In genomic region chr5:107987835-107988251, GRCm38 (mm10) we compare ENCODE assay signal across 8 mouse cellular contexts. TPM values are rescaled to one million over a fixed set of nuclear protein-coding genes. Genes with fewer than 3 reads are reported as not detected.
DNase-seq lines count a peak whose midpoint lies in the region; ATAC-seq and TF ChIP-seq lines count a peak whose summit lies in the region.

No protein-coding gene starts in this region.

- H3K27me3 ChIP-seq in kidney, embryonic 15.5 days, result no peaks in the 10 kb centered on the region
- no peaks in the 10 kb centered on the region for H3K27me3 ChIP-seq in forebrain, embryonic 16.5 days (replicated peaks; ENCODE audit: control insufficient read depth, insufficient read depth, low read length)
- H3K27me3 ChIP-seq in liver, adult 2 months (ENCODE audit: control insufficient read depth, insufficient read depth, low read length), result no peaks in the 10 kb centered on the region
- no peaks in the 10 kb centered on the region for H3K27me3 ChIP-seq in neural tube, embryonic 11.5 days (ENCODE audit: control insufficient read depth, insufficient read depth, low read length)

- peak overlapping the region; percentile 93 for H3K4me2 ChIP-seq in kidney, embryonic 15.5 days
- H3K4me2 ChIP-seq in forebrain, embryonic 16.5 days (ENCODE audit: low read length), result peak overlapping the region; percentile 68
- H3K4me2 ChIP-seq in neural tube, embryonic 11.5 days (ENCODE audit: low read depth), result peak overlapping the region; percentile 76

- DNase-seq in kidney, postnatal 10 days, result no peak
- peak; percentile 29 for DNase-seq in R1 (ENCODE audit: low read depth, low spot score)
- peak; percentile 45 for DNase-seq in liver, adult 2 months (ENCODE audit: extremely low read depth, low read depth, low spot score)
- DNase-seq in neural tube, embryonic 11.5 days (ENCODE audit: low spot score), result no peak
- DNase-seq in right cerebral cortex, postnatal 14 days, result no peak
- DNase-seq in ovary, adult 18-20 months (ENCODE audit: low spot score), result no peak

- peaks cover 12% of the 10 kb centered on the region; the same call in 1 of the 2 replicates for H3K4me1 ChIP-seq in kidney, embryonic 15.5 days
- peaks cover 9% of the 10 kb centered on the region for H3K4me1 ChIP-seq in forebrain, embryonic 16.5 days (replicated peaks; ENCODE audit: control insufficient read depth, insufficient read depth, low read length)
- peaks cover 9% of the 10 kb centered on the region; the same call in 1 of the 2 replicates for H3K4me1 ChIP-seq in liver, adult 2 months (ENCODE audit: control insufficient read depth, insufficient read depth, low read length)
- H3K4me1 ChIP-seq in neural tube, embryonic 11.5 days (ENCODE audit: control insufficient read depth, insufficient read depth, low read length), result peaks cover 3% of the 10 kb centered on the region; the same call in 1 of the 2 replicates

- no peaks in the 10 kb centered on the region for H3K36me3 ChIP-seq in kidney, embryonic 15.5 days
- H3K36me3 ChIP-seq in forebrain, embryonic 16.5 days (ENCODE audit: control insufficient read depth, insufficient read depth), result no peaks in the 10 kb centered on the region
- no peaks in the 10 kb centered on the region for H3K36me3 ChIP-seq in liver, adult 2 months (ENCODE audit: control insufficient read depth, insufficient read depth, low read length)
- no peaks in the 10 kb centered on the region for H3K36me3 ChIP-seq in neural tube, embryonic 11.5 days (ENCODE audit: control insufficient read depth, insufficient read depth, low read length)

- peak overlapping the region; percentile 93 for H3K27ac ChIP-seq in kidney, embryonic 15.5 days
- peak overlapping the region; percentile 90; the same call in 1 of the 2 replicates for H3K27ac ChIP-seq in forebrain, embryonic 16.5 days (ENCODE audit: low read length)
- H3K27ac ChIP-seq in liver, adult 2 months (replicated peaks; ENCODE audit: insufficient read depth, low read depth, low read length), result no peak overlapping the region
- no peak overlapping the region for H3K27ac ChIP-seq in neural tube, embryonic 11.5 days (ENCODE audit: low read depth, low read length)

- 12% methylated on average over 5 of the region's 5 CpGs for WGBS in kidney, embryonic 15.5 days
- 22% methylated on average over 5 of the region's 5 CpGs for WGBS in forebrain, embryonic 16.5 days
- 11% methylated on average over 5 of the region's 5 CpGs for WGBS in liver, adult 2 months
- WGBS in neural tube, embryonic 11.5 days, result 31% methylated on average over 5 of the region's 5 CpGs

- no peaks in the 10 kb centered on the region for H3K9me3 ChIP-seq in kidney, embryonic 15.5 days (replicated peaks)
- no peaks in the 10 kb centered on the region for H3K9me3 ChIP-seq in forebrain, embryonic 16.5 days (ENCODE audit: control insufficient read depth, low read length)
- H3K9me3 ChIP-seq in neural tube, embryonic 11.5 days (ENCODE audit: control insufficient read depth, low read length), result no peaks in the 10 kb centered on the region

- 0 out of 2 replicates have a peak, but pooled peaks have one; percentile 10 for ATAC-seq in kidney, embryonic 15.5 days (replicated peaks; ENCODE audit: low FRiP score)
- 0 out of 2 replicates have a peak, but pooled peaks have one; percentile 4 for ATAC-seq in forebrain, embryonic 16.5 days
- peak; percentile 4; the same call in 1 of the 2 replicates for ATAC-seq in neural tube, embryonic 11.5 days (ENCODE audit: insufficient read depth, low FRiP score, low TSS enrichment)

- H3K9ac ChIP-seq in kidney, embryonic 15.5 days, result peak overlapping the region; percentile 75
- H3K9ac ChIP-seq in forebrain, embryonic 16.5 days (replicated peaks; ENCODE audit: low read depth, low read length), result peak overlapping the region; percentile 73
- H3K9ac ChIP-seq in liver, adult 2 months (ENCODE audit: low read depth, low read length), result 0 out of 2 replicates have a peak overlapping the region, but pooled peaks have one; percentile 30
- H3K9ac ChIP-seq in neural tube, embryonic 11.5 days (ENCODE audit: low read length), result peak overlapping the region; percentile 84

- TF ChIP-seq CTCF in liver, adult 2 months (IDR thresholded peaks at IDR 0.05; ENCODE audit: low read depth, low read length), result no peak

- peak overlapping the region; percentile 89 for H3K4me3 ChIP-seq in kidney, embryonic 15.5 days (replicated peaks)
- H3K4me3 ChIP-seq in forebrain, embryonic 16.5 days (replicated peaks; ENCODE audit: low read length), result peak overlapping the region; percentile 60
- H3K4me3 ChIP-seq in liver, adult 2 months (ENCODE audit: insufficient read depth, low read depth, low read length), result peak overlapping the region; percentile 62
- H3K4me3 ChIP-seq in neural tube, embryonic 11.5 days (ENCODE audit: low read depth, low read length), result peak overlapping the region; percentile 86

- H3K79me2 ChIP-seq in liver, adult 2 months (ENCODE audit: control insufficient read depth, insufficient read depth, low read length), result no peaks in the 10 kb centered on the region

- TF ChIP-seq POLR2A in liver, adult 2 months (IDR thresholded peaks at IDR 0.05; ENCODE audit: extremely low read depth, insufficient read depth, low read length), result no peak

RNA-seq across cellular contexts. Expression of gene Fam69a, which starts 1.0 kb away (rescaled TPM):
- 19.1 and 21.3 TPM in 2 replicates for polyA plus RNA-seq in kidney, embryonic 15.5 days (2015; fragmentation: Nextera tagmentation; extraction: Ambion mirVana)
- 38.7 and 43.2 TPM in 2 replicates for polyA plus RNA-seq in forebrain, embryonic 16.5 days (2015; fragmentation: Nextera tagmentation; extraction: Ambion mirVana)
- total RNA-seq in liver, adult 2 months (2014; rRNA removed), result 3.9 and 5.3 TPM in 2 replicates
- polyA plus RNA-seq in liver, adult 2 months (2012; rRNA removed), result 0.97 and 1.4 TPM in 2 replicates
- polyA plus RNA-seq in neural tube, embryonic 11.5 days (2014; fragmentation: Nextera tagmentation; extraction: Ambion mirVana), result 26.0 and 32.5 TPM in 2 replicates

Comparison
In these comparisons a context has a peak if more than half of its experiments do, and no peak if none do; other contexts are left out.
1. H3K27ac ChIP-seq: peak in kidney, embryonic 15.5 days (single experiment) and forebrain, embryonic 16.5 days (single experiment); none in liver, adult 2 months (single experiment) and neural tube, embryonic 11.5 days (single experiment).
2. H3K9ac ChIP-seq: peak in every context shown above with its lines; median percentile 84 in neural tube, embryonic 11.5 days; 75 in kidney, embryonic 15.5 days; 73 in forebrain, embryonic 16.5 days; 30 in liver, adult 2 months.
3. DNase-seq: peak in R1 (single experiment) and liver, adult 2 months (single experiment); none in kidney, postnatal 10 days (single experiment), neural tube, embryonic 11.5 days (single experiment), right cerebral cortex, postnatal 14 days (single experiment) and ovary, adult 18-20 months (single experiment).
4. Peak in every context shown above with its lines, with median percentiles within 50 percentile points of each other: ATAC-seq, H3K4me2 ChIP-seq and H3K4me3 ChIP-seq.